Mouse (Mus musculus): ENCODE data around the gene Iqcf3. TPM values are rescaled to one million over a fixed set of nuclear protein-coding genes. Genes with fewer than 3 reads are reported as not detected.
A peak's percentile ranks its signal among the peaks of the same experiment; 100 is the strongest.
"Not testable (repeated sequence)": the region's sequence is repeated elsewhere in the genome, so short reads cannot be mapped to it uniquely, and the experiment has no call there.

Gene Iqcf3
- polyA plus RNA-seq (2012; rRNA removed): not detected in 2 replicates

- no peak for DNase-seq (ENCODE audit: extremely low spot score in 1 of 2, low spot score in 1 of 2)
Measured at GRCm38 (mm10) chr9:106561531-106561930, at the start of gene Iqcf3. Gene Iqcf3, minus strand, starts transcription at chr9:106561631.

- DNase-seq (ENCODE audit: extremely low spot score in 1 of 2, low spot score in 1 of 2): no peak
Measured at GRCm38 (mm10) chr9:106610727-106611126, 49.3 kb upstream of the Iqcf3 start.

DNA sequence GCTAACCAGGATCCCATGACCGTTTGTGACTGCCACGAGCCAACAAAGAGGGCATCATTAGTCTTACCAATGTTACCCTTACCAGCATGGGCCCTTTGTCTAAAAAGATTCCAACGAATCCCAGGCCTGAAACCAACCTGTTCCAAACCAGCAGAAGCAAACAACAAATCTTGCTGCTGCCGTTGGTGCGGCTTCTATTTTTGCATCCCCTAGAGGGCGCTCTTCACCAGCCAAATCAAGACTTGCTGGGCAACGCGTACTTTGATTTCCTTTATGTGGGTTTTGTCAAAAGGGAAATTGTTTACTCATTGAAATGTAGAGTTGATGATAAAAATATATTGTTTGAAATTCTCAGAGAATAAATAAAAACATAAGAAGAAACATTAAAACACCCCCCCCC lies 39.1 kb upstream of the Iqcf3 start:
- peak in 1 of 2 experiments; percentile 80 for DNase-seq (ENCODE audit: extremely low spot score in 1 of 2, low spot score in 1 of 2)

DNA sequence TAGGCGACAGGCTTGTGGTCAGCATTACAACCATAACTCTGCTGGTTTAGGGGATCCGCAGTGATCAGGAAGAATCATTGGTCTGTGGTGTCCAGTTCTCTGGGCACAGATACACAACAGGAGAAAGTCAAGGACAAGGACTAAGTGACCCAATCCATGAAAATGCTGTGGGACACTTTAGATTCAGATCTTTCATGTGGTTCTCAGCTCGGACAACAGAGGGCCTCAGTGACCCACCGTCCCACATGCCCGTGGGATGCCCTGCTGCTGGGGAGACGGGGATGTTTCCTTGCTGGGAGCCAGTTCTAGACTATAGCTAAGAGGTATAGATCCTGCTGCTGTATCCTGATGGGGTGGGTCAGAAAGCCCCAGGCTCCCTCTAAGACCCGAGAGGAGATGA lies 37.0 kb upstream of the Iqcf3 start:
- no peak for DNase-seq (ENCODE audit: extremely low spot score in 1 of 2, low spot score in 1 of 2)

DNA sequence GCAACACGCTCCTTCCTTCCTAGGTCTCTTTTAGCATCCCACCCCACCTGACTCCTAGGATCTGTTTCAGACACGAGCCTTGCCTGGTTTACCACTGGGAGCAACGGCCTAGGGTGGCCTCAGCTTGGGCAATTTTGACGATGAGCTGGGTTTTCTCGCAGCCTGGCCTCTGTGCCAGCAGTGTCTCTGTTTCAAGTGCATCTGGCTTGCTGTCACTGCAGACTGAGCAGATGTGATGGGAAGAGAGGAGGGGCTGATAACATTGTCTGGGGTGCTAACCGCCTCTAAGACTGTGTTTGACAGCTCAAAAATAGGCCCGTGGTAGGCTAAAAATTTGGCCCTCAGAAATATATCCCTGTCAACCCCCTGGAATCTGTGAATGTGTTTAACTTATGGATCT lies 34.4 kb upstream of the Iqcf3 start:
- peak; percentile 71 to 76 for DNase-seq (ENCODE audit: extremely low spot score in 1 of 2, low spot score in 1 of 2)

GRCm38 (mm10) chr9:106595402-106595801 lies 34.0 kb upstream of the Iqcf3 start:
- DNase-seq (ENCODE audit: extremely low spot score in 1 of 2, low spot score in 1 of 2): not testable (repeated sequence)

DNA sequence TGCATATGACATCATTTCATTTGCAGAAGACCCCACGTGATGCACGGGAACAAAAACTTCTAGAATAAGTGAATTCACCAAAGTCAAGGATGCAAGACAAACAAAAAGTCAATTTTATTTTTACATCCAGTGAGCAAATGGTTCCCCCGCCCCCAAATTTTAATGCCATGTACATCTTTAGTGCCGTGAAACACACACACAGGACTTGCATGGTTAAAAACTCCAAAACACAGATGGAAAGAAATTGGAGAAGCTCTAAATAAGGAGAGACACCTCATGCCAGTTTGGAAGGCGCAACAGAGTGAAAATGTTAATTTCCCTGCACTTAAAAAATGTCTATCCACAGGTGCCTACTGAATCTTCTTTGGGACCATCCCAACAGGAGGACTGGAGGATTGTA lies 30.7 kb upstream of the Iqcf3 start:
- no peak for DNase-seq (ENCODE audit: extremely low spot score in 1 of 2, low spot score in 1 of 2)

GRCm38 (mm10) chr9:106582552-106582951 lies 21.1 kb upstream of the Iqcf3 start:
- DNase-seq (ENCODE audit: extremely low spot score in 1 of 2, low spot score in 1 of 2): no peak

- peak in 1 of 2 experiments; percentile 45 for DNase-seq (ENCODE audit: extremely low spot score in 1 of 2, low spot score in 1 of 2)
Measured at GRCm38 (mm10) chr9:106580016-106580415, 18.6 kb upstream of the Iqcf3 start.

DNA sequence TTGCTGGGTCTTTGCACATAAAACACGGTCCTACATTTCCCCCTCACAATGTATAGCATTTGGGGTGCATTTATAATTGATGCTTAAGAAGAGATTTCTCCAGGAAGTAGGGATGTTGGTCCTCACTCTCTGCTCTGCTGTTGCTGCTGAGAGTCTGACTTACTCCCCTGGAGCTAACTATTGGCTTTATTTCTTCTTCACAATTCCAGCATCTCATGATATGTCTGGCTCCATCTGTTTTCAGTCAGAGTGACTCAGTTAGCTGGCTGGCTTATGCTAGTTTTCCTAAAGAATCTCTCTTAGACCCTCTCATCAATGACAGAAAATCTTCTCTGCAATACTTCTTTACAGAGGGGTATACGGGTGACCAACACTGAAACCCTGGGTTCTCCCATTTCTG lies 14.7 kb upstream of the Iqcf3 start:
- DNase-seq (ENCODE audit: extremely low spot score in 1 of 2, low spot score in 1 of 2): no peak

DNA sequence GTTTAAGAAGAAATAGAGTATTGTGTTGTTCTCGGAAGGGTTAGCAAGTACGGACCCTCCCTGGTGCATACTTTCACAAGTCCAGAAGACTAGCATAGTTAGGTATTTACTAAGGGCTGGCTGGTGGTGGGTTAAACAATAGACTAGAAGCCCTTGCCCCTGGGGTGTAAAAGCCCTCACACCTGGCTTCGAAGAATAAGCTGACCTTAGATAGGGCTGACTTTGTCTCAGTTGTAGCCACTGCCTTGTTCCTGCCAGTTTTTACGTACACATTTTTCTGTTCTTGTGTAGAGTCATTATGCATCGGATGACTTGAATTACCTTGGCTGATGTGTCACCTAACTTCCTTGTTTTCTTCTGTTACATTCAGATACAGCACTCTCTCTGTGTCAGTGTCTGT lies 11.9 kb upstream of the Iqcf3 start:
- no peak for DNase-seq (ENCODE audit: extremely low spot score in 1 of 2, low spot score in 1 of 2)

DNA sequence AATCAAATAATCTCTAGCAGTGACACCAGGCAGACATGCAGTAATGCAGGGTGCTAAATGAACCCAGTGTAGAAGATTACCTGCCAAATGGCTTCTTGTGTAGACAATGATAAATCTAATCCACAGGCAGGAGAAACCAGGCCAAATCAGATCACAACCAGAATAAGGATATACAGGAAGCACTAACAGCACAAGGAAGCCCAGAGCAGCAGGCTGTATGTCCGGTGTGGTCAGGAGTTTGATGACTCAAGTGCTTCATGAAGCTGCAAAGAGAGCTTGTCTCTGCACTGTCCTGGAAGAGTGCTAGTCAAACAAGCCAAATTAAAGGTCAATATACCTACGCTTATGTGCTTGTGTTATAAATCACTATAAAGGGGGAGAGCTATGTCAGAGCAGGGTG lies 10.8 kb upstream of the Iqcf3 start:
- DNase-seq (ENCODE audit: extremely low spot score in 1 of 2, low spot score in 1 of 2): no peak

GRCm38 (mm10) chr9:106570896-106571295 lies 9.5 kb upstream of the Iqcf3 start, which contains the start of gene Iqcf4:
Gene Iqcf4, minus strand, starts transcription at chr9:106570996.
- no peak for DNase-seq (ENCODE audit: extremely low spot score in 1 of 2, low spot score in 1 of 2)

GRCm38 (mm10) chr9:106566437-106566836 lies 5.0 kb upstream of the Iqcf3 start:
- DNase-seq (ENCODE audit: extremely low spot score in 1 of 2, low spot score in 1 of 2): no peak

GRCm38 (mm10) chr9:106564025-106564424 lies 2.6 kb upstream of the Iqcf3 start:
- DNase-seq (ENCODE audit: extremely low spot score in 1 of 2, low spot score in 1 of 2): no peak

DNA sequence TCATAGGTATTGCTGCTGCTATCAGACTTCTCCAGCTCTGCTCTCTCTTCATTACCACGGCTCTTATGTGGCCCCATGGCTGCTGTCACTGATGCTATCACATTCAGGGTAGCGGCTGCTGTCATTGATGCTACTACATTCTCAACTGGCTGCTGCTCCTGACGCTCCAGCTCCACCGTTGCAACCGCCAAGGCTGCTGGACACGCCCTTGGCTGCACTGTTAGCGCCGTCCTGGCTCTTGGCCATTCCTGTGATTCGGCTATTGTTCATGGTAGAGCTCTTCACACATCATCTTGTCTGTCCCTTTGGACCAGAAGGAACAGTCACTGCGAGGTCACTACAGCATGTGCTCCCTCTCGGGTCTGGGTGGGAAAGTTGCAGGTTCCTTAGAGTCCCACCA lies 860 bp upstream of the Iqcf3 start:
- no peak for DNase-seq (ENCODE audit: extremely low spot score in 1 of 2, low spot score in 1 of 2)

GRCm38 (mm10) chr9:106534975-106535374 lies 26.5 kb downstream of the Iqcf3 start:
- peak; percentile 26 to 49 for DNase-seq (ENCODE audit: extremely low spot score in 1 of 2, low spot score in 1 of 2)

DNA sequence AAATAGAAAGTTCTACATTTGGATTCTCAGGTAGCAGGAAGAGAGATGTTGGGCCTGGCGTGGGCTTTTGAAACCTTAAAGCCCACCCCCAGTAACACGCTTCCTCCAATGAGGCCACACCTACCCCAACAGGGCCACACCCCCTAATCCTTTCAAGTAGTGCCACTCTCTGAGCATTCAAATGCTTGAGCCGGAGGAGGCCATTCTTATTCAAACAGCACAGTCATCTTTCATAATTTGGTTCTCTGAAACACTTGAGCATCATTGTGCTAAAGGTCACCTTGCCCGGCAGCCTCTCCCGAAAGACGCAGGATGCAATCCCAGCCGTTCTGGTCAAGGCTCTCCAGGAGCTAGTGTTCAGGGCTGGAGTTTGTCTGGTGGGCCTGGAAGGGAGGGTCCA lies 27.1 kb downstream of the Iqcf3 start:
- no peak for DNase-seq (ENCODE audit: extremely low spot score in 1 of 2, low spot score in 1 of 2)

DNA sequence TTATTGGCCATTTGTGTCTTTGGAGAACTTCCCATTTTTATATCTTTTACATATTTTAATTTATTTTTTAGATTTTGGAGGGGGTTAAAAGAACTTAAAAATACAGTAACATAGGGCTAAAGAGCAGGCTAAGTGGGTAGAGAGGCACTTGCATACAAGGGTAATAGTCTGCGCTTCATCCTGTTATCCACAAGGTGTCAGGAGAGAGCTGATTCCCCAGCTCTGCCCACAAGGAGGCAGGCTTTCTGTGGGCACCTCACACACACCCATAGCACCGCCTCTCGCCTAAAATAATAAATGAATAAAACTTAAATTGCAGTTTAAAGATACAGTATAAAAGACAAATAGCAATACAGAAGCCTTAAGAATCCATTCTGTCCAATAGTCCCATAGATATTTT lies 29.6 kb downstream of the Iqcf3 start:
- DNase-seq (ENCODE audit: extremely low spot score in 1 of 2, low spot score in 1 of 2): peak in 1 of 2 experiments; percentile 72

- no peak for DNase-seq (ENCODE audit: extremely low spot score in 1 of 2, low spot score in 1 of 2)
Measured at GRCm38 (mm10) chr9:106519909-106520308, 41.5 kb downstream of the Iqcf3 start.

DNA sequence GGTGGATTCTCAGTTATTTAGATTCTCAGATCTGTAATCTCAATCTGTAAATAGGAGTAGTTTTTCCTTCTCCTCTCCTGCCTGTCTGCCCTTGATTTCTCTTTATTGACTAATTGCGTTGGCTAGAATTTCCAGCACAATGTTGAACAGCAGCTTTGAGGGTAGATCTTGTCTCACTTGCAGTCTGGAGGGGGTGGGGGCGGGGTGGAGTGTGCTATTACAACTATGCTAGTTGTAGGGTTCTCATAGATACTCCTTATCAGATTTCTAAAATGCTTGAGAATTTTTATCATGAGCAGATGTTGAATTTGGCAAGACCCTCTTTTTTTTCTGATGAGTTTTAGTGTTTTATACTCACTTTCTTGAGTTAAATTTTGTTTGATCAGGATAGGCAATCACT lies 42.0 kb downstream of the Iqcf3 start:
- DNase-seq (ENCODE audit: extremely low spot score in 1 of 2, low spot score in 1 of 2): no peak

GRCm38 (mm10) chr9:106514273-106514672 lies 47.2 kb downstream of the Iqcf3 start, which contains the start of gene Iqcf5:
Gene Iqcf5, plus strand, starts transcription at chr9:106514573.
- DNase-seq (ENCODE audit: extremely low spot score in 1 of 2, low spot score in 1 of 2): no peak

GRCm38 (mm10) chr9:106513566-106513965 lies 47.9 kb downstream of the Iqcf3 start:
- no peak for DNase-seq (ENCODE audit: extremely low spot score in 1 of 2, low spot score in 1 of 2)
